Mouse (Mus musculus) urinary bladder, postnatal 4 days (tissue): ENCODE data around the gene Dag1.
"Not testable (repeated sequence)": the region's sequence is repeated elsewhere in the genome, so short reads cannot be mapped to it uniquely, and the experiment has no call there.

Experiments
- DNase-seq, 2 experiments: peaks; one replicate each; pipeline ENCODE4 v3.0.0; 2021 to 2022; ENCODE audit warnings: low spot score in 2 of 2

Dag1 gene

DNA sequence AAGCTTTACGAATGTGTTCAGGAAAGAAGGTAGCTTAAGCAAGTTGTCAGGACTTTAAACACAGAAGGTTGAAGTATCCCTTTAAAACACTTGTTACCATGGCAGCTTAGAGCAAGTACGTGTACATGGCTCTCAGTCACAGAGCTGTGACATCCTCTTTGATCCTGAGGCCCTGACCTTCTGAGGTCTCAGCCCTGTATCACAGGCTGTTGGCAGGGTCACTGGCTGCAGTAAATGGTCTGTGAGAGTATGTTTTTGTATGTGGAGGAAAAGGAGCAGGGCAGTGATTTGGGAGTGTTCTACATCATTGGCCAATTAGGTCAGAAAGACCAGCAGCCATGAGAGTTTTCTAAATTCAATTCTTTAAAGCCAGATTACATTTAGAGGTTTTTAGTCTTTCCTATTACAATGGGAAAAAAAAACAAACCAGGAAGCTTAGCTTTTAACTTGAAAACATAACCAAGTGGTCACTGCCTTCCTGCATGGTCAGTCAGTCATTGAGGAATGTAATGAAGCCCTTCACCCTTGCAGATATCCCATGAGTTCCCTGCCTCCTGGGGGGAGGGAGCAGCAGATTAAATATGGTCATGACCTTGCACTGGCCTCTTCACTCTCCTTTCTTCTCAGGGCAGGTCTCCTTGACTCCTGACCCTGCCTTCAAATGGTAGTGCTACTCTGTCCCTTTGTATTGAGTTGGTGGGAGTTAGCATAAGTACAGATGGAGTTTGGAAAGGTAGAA is 35.7 kb downstream of the Dag1 start:
- DNase-seq, result no peak

DNA sequence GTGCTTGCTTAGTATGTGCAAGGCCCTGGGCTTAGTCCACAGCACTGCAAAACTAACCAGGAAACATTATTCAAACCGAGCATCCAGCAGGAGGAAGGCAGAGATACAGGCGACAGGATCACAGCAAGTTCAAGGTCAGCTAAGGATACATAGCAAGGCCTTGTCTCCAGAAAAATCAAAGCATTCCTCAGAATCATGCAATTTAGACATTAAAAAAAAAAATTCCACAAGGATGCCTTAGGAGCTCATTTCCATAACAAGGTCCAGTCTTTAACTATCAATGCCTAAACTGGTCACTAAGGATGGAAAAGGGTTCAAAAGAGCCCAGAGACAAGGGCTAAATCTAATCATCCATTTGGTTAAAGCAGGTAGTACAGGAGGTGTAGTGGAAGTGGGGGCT is 38.6 kb downstream of the Dag1 start:
- DNase-seq, result no peak

DNA sequence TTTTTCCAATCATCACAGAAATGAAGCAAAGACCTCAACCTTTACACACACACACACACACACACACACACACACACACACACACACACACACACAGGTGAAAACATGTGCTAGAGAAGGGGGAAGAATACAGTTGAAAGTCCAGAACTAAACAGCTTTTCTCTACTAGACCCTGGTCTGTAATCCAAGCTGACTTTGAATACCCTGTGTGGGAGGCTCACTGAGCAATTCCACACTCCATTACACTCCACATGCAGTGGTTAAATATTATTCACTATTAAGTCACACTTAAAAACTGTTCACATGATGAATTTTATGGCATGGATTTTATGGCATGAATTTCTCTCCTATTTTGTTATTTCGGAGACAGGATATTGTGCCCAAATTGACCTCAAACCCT is 40.1 kb downstream of the Dag1 start:
- no peak for DNase-seq

DNA sequence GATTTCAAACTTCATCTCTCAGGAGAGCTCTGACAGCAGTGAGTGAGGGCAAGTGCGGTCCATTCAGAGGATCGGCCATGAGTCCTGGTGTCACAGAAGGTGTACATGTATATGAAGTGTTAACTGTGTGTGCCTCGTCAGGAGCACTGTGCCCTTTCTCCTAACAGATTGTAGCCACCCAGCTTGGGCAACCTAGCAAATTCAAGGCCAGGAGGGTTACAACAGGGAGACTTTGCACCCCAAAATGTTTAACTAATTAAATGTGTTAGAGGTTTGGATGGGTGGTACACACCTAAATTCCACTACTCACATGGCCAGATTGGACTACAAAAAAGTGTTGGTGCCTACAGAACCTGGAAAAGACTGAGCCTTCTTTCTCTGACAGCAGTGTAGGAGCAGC is 42.2 kb downstream of the Dag1 start:
- no peak for DNase-seq

DNA sequence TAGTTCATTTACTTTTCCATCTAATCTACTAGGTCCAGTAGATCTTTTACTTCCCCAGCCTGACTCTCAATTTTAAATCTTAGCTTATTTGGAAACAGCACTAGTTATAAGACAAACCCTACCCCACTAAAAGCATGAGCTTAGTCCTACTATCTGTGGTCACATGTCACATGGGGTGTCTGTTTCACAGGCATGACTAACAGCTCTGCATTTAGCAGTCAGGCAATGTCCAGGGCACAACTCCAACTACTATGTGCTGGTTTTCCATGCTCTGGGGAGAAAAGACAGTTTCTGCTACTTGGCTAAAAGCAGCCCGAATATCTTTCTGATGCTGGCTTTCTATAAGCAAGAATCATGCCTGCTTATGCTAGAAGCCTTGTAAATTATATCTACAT is 43.4 kb downstream of the Dag1 start:
- no peak for DNase-seq

DNA sequence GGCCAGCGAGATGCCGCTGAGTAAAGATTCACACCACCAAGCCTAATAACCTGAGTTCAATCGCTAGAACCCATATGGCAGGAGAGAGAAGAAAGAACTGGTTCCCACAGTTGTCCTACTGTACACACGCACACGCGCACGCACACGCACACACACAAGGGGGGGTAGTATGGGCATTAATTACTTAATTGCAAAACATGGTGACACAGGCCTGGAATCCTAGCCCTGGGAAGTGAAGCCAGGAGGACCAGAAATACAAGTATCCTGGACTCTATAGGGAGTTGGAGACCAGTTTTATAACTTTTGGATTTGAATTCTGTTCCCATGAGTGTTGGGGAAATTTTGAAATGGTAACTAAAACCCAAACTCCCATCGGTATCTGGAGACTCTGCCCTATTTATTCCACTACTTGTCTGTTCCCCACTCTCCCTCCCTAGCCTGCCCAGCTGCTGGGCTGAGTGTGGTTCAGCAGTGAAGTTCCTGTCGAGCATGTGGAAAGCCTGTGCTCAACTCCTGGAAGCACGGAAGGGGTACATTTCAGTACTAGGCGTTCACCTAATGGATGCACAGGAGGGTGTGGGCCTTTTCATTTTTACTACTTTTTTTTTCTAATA is 43.9 kb downstream of the Dag1 start:
- no peak for DNase-seq

DNA sequence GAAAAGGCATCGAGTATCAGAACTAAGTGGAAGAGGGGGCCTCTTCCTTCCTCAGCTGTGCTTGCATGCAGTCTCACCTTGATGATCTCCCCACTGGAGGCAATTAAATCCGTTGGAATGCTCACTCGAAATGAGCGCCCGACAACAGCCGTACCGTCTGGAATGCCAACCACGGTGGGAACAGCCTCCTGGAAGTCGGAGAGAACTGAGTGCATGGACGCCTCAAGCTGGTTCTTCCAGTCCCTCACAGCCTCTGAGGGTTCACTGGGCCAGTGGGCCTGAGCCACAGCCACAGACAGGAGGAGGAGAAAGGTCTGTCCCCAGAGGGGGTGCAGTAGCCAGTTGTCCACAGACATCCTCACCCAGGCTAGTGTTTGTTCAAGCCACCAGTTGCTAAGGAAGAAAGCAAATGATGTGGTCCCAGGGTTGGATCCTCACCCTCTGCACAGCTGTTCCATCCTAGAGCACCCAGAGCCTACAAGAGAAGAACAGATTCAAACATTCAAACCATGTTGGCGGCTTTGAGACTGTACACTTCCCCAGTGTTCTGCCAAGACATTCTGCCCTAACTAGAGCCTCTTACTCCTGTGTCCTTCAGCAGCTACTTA is 45.7 kb downstream of the Dag1 start:
- DNase-seq, result no peak

DNA sequence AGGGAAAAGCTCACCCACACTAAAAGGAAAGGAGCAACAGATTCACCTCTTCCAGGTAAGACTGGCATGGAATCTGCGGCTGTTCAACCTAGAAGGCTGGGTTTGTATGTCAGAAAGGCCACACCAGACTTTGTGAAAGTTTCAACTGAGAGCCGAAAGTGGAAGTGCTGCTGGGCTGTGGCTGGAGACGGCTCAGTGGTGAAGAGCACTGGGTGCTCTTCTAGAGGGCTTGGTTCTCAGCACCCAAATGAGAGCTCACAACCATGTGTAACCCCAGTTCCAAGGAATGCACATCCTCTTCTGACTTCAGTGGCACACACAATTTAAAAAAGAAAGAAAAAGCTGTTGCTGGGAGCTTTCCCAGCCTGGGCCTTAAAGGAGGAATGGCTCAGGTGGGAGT is 46.4 kb downstream of the Dag1 start:
- DNase-seq, result no peak

DNA sequence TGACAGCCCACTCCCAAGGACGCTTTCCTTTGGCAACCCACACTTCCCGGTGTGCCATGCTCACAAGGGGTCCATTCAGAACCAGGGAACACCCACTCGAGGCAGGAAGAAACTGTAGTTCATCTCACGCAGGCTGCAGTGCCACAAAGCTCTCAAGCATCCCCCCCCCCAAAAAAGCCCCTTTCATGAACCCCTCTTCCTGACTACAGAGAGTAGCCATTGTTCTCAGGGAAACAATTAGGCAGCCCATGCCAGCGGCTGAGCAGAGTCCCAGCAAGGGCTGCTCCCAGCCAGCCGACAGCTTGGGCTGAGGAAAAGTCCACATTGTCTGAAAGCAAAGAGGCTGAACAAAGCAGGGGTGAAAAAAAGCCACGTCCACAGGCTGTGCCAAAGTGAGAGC is 50.7 kb downstream of the Dag1 start:
- DNase-seq, result no peak

DNA sequence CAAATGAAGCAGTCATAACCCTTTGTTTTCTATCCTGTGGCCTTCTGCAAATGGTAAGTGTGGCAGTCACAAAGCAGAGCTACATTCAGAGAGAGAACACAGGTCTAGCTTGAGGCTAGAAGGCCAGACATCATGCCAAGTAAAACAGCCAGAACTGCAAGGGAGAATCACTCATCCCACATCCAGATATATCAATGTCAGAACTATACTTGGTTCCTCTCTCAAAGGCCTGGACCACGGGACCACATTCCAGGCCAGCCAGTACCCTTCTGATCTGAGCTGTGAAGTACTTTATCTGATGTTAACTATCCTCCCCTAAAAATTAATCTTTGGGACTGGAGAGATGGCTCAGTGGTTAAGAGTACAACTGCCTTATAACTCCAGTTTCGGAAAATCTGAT is 51.3 kb downstream of the Dag1 start:
- no peak for DNase-seq

DNA sequence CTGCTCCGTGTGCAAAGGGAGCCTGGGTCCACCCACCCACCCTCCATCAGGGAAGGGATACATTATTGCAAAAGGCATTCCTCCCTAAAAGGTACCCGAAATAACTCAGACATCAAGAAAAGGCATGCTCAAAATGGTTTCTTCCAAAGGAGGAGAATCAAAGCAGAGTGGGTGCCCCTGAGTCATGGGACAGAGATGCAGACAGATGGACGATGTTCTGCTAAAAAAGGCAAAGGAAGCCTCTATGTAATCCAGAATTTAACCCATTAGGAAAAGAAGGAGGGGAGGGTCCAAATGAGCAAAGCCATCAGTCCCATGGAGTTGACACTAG is 58.2 kb downstream of the Dag1 start:
- no peak for DNase-seq

DNA sequence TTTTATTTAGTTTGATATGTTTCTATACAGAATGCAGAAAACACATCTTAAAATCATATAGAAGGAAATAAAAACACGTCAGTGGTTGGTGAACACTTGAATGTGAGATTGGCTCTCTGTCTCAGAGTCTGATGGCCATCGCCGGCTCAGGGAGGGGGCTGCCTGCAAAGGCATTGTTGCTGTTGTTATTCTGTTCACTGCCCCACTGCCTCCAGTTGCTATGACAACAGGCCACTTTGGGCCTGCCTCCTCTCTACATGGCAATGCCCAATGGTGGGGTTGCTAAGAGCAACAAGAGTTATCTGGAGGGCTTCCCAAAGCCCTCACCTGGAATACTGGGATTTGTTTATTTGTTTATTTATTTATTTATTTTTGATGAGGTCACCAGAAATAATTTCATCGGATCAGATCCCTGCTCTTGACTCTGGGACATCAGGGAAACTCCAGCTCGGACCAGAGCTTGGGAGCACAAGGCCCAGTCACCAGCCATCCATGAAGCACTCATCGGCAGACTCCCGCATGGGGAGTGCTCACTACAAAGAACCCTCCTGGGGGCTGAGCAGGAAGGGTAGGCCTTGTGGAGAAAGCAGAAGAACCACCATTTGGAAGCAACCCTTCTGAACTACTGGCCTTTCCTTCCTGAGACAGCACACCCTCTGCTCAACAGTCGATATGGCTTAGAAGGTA is 58.7 kb downstream of the Dag1 start:
- DNase-seq, result no peak

DNA sequence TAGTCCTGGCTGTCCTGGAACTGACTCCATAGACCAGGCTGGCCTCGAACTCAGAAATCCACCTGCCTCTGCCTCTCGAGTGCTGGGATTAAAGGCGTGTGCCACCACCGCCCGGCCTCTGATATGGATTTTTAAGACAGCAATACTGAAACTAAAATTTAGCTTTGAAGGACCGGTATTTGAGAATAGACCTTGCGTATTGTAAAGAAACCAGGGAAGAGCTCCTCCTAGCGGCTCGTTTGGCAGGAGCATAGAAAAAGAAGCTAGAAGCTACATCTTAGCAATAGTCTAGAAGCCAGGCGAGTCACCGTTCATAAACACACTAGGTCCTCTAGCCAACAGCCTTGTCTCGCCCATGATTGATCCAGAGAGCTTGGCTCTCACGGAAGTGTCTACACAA is 60.7 kb downstream of the Dag1 start:
- peak; percentile 34 to 72 for DNase-seq

DNA sequence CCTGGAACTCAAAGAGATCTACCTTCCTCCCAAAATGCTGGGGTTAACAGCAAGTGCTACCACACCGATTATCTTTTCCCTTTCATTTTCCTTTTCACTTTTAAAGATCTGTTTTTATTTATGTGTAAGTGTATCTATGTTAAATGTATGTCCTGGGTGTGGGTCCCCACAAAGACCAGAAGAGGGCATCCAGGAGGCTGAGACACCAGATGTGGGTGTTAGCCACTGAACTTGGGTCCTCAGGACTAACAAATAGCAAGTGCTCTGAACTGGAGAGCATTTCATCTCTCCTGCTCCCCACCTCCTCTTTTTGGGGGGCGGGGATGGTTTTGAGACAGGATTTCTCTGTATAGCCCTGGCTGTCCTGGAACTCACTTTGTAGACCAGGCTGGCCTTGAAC is 61.6 kb downstream of the Dag1 start:
- DNase-seq, result no peak

DNA sequence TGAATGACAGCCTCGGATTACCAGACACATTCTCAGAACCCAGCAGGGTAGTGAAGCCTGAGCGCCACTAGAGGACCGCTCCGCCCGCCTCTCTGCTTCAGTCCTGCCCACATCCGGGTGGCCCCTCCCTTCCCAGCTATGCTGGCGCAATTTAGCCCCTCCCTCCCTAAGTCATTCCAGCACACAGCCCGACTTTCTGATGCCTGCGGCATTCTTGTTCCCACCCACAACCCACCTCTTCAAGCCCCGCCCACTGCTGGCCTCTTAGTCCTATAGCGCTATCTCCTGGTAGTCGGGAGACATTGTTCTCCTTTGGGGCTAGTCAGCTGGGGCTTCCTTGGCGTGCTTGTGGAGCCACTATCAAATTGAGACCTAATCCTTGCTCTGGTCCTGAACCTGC is 62.6 kb downstream of the Dag1 start:
- peak; percentile 92 for DNase-seq

DNA sequence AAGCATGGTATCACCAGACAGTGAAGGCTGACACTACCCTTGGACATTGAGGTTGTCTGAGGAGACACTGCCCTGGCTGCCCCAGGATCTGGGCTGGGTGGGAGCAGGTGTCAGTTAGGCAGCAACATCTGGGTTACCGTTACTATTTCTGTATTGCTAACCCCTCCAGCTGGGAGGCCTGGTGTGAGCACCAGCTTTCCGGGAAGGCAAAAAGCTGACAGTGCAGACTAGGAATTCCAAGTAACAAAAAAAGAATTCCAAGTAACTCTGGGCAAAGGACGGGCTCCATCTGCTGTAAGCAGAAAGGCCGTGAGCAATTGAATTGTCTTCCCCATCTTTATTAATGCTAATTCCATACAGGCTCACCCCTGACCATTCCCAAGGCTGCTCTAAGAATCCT is 65.1 kb downstream of the Dag1 start:
- no peak for DNase-seq

DNA sequence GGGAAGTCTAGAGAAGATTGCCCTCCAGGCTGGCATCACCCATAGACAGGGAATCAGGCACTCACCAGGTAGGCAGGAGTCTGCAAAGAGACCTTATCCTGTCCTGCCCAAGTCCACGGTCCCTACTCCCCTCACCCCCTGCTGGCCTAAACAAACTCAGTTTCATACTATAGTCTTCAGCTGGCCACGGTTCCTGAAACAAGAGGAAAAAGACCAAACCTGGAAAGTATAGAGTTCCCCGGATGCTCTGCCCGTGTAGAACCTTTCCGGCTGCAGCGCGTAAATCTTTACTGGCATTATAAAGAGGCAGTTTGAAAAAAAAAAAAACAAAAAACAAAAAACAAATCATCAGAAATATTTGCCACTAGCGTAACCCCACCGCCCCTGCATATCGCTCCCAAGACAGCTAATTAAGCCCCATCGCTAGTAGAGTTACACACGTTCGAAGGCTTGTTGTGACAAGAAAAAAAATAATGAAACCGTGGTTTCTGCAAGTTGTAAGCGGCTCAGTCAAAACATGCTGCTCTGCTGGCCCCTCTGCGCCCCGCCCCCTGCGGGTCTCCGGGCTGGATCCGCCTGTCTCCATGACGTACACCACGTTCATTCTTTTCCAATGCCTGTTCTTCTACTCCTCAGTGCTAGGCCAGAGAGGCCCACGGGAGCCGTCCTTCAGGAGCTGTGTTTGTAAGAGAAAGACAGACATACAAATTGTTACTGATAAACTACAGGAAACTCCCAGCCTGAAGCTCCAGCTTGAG is 66.7 kb downstream of the Dag1 start:
- peak in 1 of 2 experiments; percentile 34 for DNase-seq

DNA sequence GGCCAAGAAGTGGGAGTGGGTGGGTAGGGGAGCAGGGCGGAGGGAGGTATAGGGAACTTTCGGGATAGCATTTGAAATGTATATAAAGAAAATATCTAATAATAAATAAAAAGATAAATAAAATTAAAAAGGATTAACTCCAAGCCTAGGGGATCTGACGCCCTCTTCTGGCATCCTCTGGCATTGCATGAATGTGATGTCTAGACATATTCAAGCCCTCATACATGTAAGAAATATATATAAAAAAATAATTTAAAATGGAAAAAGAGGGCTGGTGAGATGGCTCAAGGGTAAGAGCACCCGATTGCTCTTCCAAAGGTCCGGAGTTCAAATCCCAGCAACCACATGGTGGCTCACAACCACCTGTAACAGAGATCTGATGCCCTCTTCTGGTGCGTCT is 67.5 kb downstream of the Dag1 start:
- not testable (repeated sequence) for DNase-seq

DNA sequence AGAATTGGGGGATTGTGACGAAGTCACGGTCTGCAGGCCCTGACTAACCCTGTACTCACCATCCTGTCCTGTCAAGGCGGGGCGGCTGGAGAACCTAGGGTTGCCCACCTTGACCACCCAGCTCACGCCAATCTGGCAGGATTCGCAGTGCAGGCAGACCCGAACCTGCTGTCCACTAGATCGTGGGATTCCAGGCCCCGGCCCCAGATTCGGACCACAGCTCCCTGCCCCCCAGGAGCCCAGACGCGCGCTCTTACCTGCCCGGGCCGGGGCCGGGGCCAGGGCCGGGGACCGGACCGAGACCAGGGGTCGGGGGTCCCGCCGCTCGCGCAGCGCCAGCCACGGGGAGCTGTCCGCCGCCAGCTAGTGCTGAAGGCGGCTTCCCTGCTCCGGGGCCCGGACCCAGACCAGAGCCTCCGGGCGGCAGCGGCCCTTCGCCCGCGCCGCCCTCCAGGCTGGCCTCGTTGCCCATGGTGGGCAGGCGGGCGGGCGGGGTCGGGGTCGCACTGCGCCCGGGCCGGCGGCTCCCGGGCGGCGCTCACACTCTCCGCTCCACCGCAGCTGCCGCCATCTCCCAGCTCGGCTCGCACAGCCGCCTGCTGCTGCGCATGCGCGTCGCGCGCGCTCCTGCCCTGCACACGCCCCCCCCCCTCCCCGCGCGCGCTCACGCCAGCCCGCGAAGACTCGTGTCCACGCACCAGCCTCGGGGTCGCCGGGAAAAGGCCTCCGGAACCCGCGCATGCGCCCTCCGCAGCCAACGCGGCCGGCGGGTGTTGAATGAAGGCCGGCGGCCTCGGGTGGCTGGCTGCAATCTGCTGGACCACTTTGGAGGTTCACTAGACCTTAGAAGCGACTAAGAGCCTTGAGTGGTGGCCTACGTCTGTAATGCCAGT is 73.7 kb downstream of the Dag1 start, which contains the start of gene Bsn:
TSS of gene Bsn (minus strand) at position 598 of the 893 bp plus-strand sequence.
- peak; percentile 52 to 68 for DNase-seq

DNA sequence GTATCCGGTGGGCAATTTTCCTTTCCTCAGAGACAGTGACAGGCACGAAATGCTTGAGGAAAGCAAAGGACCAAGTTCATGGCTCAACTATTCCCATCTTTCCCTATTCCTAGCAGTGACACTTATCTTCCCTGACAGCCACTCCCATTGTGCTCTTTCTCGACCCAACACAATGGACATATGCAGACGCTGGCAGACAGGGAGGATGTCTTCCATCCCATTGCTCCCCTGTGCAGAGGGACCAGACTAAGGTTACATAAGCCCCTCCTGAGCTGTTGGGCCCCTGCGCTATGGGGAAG is 74.3 kb downstream of the Dag1 start:
- DNase-seq, result no peak

DNA sequence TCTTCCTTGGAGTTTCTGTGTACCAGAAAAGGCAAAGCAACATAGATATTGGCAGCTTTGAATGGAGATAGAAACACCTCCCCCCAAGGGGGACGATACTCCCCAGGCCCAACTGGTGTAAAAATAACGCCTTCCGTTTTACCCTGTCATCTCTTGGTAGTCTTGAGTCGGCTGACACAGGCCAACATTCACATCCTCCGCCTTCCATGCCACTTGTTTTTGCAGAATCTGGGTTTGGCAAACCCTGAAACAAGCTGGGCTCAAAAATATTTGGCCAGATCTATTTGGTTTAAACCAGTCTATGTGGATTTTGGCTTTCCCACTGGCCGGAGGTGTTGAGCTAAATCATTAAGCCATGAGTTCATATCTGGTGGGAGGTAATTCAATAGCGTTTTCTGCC is 74.7 kb downstream of the Dag1 start:
- DNase-seq, result no peak
